Mouse (Mus musculus) forebrain, embryonic 13.5 days (tissue): ENCODE data around the gene Ddc. TPM values are rescaled to one million over a fixed set of nuclear protein-coding genes. Genes with fewer than 3 reads are reported as not detected.

Experiments
- ATAC-seq: fragments of 200-750 bp; cut with Nextera tagmentation; 2 replicates; pipeline ENCODE4 v1.8.0; 2017
- H3K27ac ChIP-seq: fragments of 300-500 bp; sonication (generic); 2 replicates; pipeline ENCODE4 v1.5.1; 2015; ENCODE audit warnings: inconsistent platforms, mild to moderate bottlenecking, moderate library complexity
- H3K27me3 ChIP-seq: fragments of 300-500 bp; sonication (generic); 2 replicates; pipeline ENCODE4 v1.6.1; 2015; ENCODE audit warnings: mild to moderate bottlenecking, inconsistent platforms
- H3K36me3 ChIP-seq: fragments of 300-500 bp; sonication (generic); 2 replicates; pipeline ENCODE4 v1.6.1; 2015; ENCODE audit warnings: mild to moderate bottlenecking, inconsistent platforms; ENCODE audit not compliant: poor library complexity, severe bottlenecking
- H3K4me1 ChIP-seq: fragments of 300-500 bp; sonication (generic); 2 replicates; pipeline ENCODE4 v1.6.1; 2015; ENCODE audit warnings: inconsistent platforms
- H3K4me2 ChIP-seq: fragments of 300-500 bp; sonication (generic); 2 replicates; pipeline ENCODE4 v1.6.1; 2015; ENCODE audit warnings: inconsistent platforms, mild to moderate bottlenecking, moderate library complexity
- H3K4me3 ChIP-seq: fragments of 300-500 bp; sonication (generic); 2 replicates; pipeline ENCODE4 v1.5.1; 2015; ENCODE audit warnings: mild to moderate bottlenecking, inconsistent platforms
- H3K9ac ChIP-seq: fragments of 300-500 bp; sonication (generic); 2 replicates; pipeline ENCODE4 v1.6.1; 2015; ENCODE audit warnings: mild to moderate bottlenecking, inconsistent platforms
- H3K9me3 ChIP-seq: fragments of 300-500 bp; sonication (generic); replicated peaks from 2 replicates; pipeline ENCODE4 v1.6.1; 2016; ENCODE audit warnings: inconsistent platforms
- whole genome bisulfite sequencing: fragments of 180-500 bp; shearing (Covaris S2); methylation state at CpG from one replicate; pipeline ENCODE4 v1.1.7; 2015; 5-methylcytosine and 5-hydroxymethylcytosine counted together
- polyA plus RNA-seq: library from polyadenylated mRNA; unstranded; fragments of >200 nt; fragmentation: Nextera tagmentation; extraction: Ambion mirVana; gene quantifications from 2 replicates; pipeline ENCODE4 v1.2.1, GENCODE M21; 2015

The Ddc gene
- polyA plus RNA-seq, 1 experiment from 2014 or later = 6.2 TPM

GRCm38 (mm10) chr11:11851957-11852505, 45.9 kb downstream of the Ddc start:
- no peak overlapping the region for H3K4me2 ChIP-seq
- no peak overlapping the region for H3K27ac ChIP-seq
- no peaks in the 10 kb centered on the region for H3K27me3 ChIP-seq
- no peaks in the 10 kb centered on the region for H3K36me3 ChIP-seq
- 0 out of 2 replicates have a peak, but pooled peaks cover 4% of the 10 kb centered on the region for H3K9me3 ChIP-seq
- 79% methylated on average over 6 of the region's 6 CpGs for WGBS
- no peak overlapping the region for H3K9ac ChIP-seq
- H3K4me3 ChIP-seq = no peak overlapping the region
- ATAC-seq = no peak
- peaks cover 22% of the 10 kb centered on the region for H3K4me1 ChIP-seq

GRCm38 (mm10) chr11:11850476-11851267, 47.3 kb downstream of the Ddc start:
- Histone ChIP-seq H3K4me1 (peaks cover 14% of the 10 kb centered on the region), H3K27ac (no peak overlapping the region), H3K9me3 (no peaks in the 10 kb centered on the region), H3K27me3 (no peaks in the 10 kb centered on the region), H3K4me2 (no peak overlapping the region), H3K36me3 (no peaks in the 10 kb centered on the region), H3K9ac (no peak overlapping the region), H3K4me3 (no peak overlapping the region)
- 61% methylated on average over 6 of the region's 6 CpGs for WGBS
- ATAC-seq = no peak

GRCm38 (mm10) chr11:11849513-11850311, 48.2 kb downstream of the Ddc start:
- no peak overlapping the region for H3K9ac ChIP-seq
- no peaks in the 10 kb centered on the region for H3K27me3 ChIP-seq
- ATAC-seq = no peak
- H3K27ac ChIP-seq = no peak overlapping the region
- no peak overlapping the region for H3K4me3 ChIP-seq
- WGBS = 67% methylated on average over 13 of the region's 13 CpGs
- no peaks in the 10 kb centered on the region for H3K9me3 ChIP-seq
- H3K4me2 ChIP-seq = no peak overlapping the region
- H3K4me1 ChIP-seq = peaks cover 5% of the 10 kb centered on the region; the same call in 1 of the 2 replicates
- no peaks in the 10 kb centered on the region for H3K36me3 ChIP-seq

GRCm38 (mm10) chr11:11848467-11848866, 49.5 kb downstream of the Ddc start:
- Histone ChIP-seq H3K4me3 (no peak overlapping the region), H3K9me3 (no peaks in the 10 kb centered on the region), H3K4me2 (no peak overlapping the region), H3K36me3 (no peaks in the 10 kb centered on the region), H3K4me1 (peaks cover 10% of the 10 kb centered on the region; the same call in 1 of the 2 replicates), H3K27ac (no peak overlapping the region), H3K27me3 (no peaks in the 10 kb centered on the region), H3K9ac (no peak overlapping the region)
- ATAC-seq = no peak
- 90% methylated on average over 4 of the region's 4 CpGs for WGBS

- WGBS = 64% methylated on average over 8 of the region's 8 CpGs
- H3K4me3 ChIP-seq = no peak overlapping the region
- H3K27me3 ChIP-seq = no peaks in the 10 kb centered on the region
- no peak for ATAC-seq
- H3K9ac ChIP-seq = no peak overlapping the region
- peaks cover 4% of the 10 kb centered on the region; the same call in 1 of the 2 replicates for H3K4me1 ChIP-seq
- H3K9me3 ChIP-seq = no peaks in the 10 kb centered on the region
- H3K36me3 ChIP-seq = no peaks in the 10 kb centered on the region
- H3K27ac ChIP-seq = no peak overlapping the region
- no peak overlapping the region for H3K4me2 ChIP-seq
Observed at GRCm38 (mm10) chr11:11845044-11845443, 52.9 kb downstream of the Ddc start.

GRCm38 (mm10) chr11:11844367-11844971, 53.5 kb downstream of the Ddc start:
- H3K4me2 ChIP-seq = no peak overlapping the region
- no peaks in the 10 kb centered on the region for H3K9me3 ChIP-seq
- no peak overlapping the region for H3K27ac ChIP-seq
- 39% methylated on average over 13 of the region's 13 CpGs for WGBS
- H3K4me3 ChIP-seq = no peak overlapping the region
- no peaks in the 10 kb centered on the region for H3K36me3 ChIP-seq
- peak; percentile 70; the same call in 1 of the 2 replicates for ATAC-seq
- no peaks in the 10 kb centered on the region for H3K27me3 ChIP-seq
- H3K4me1 ChIP-seq = peaks cover 4% of the 10 kb centered on the region; the same call in 1 of the 2 replicates
- no peak overlapping the region; the same call in 1 of the 2 replicates for H3K9ac ChIP-seq

GRCm38 (mm10) chr11:11841590-11841989, 56.4 kb downstream of the Ddc start:
- no peak for ATAC-seq
- WGBS = 89% methylated on average over 4 of the region's 4 CpGs
- Histone ChIP-seq H3K4me3 (no peak overlapping the region), H3K9me3 (no peaks in the 10 kb centered on the region), H3K27me3 (peaks cover 4% of the 10 kb centered on the region), H3K9ac (no peak overlapping the region), H3K4me1 (peaks cover 4% of the 10 kb centered on the region; the same call in 1 of the 2 replicates), H3K4me2 (no peak overlapping the region), H3K27ac (no peak overlapping the region), H3K36me3 (no peaks in the 10 kb centered on the region)

GRCm38 (mm10) chr11:11840746-11841145, 57.2 kb downstream of the Ddc start:
- WGBS = 65% methylated on average over 2 of the region's 2 CpGs

GRCm38 (mm10) chr11:11839874-11840273, 58.1 kb downstream of the Ddc start:
- WGBS = 93% methylated on average over 7 of the region's 7 CpGs
- ATAC-seq = no peak
- Histone ChIP-seq H3K4me3 (no peak overlapping the region), H3K4me1 (peaks cover 4% of the 10 kb centered on the region; the same call in 1 of the 2 replicates), H3K9me3 (no peaks in the 10 kb centered on the region), H3K36me3 (no peaks in the 10 kb centered on the region), H3K27ac (no peak overlapping the region), H3K27me3 (peaks cover 6% of the 10 kb centered on the region), H3K9ac (no peak overlapping the region), H3K4me2 (no peak overlapping the region)

More at GRCm38 (mm10) chr11:11840746-11841145, 57.2 kb downstream of the Ddc start:
- no peak for ATAC-seq
- peaks cover 4% of the 10 kb centered on the region; the same call in 1 of the 2 replicates for H3K4me1 ChIP-seq
- peaks cover 4% of the 10 kb centered on the region for H3K27me3 ChIP-seq
- no peak overlapping the region for H3K4me2 ChIP-seq
- no peak overlapping the region for H3K9ac ChIP-seq
- H3K27ac ChIP-seq = no peak overlapping the region
- no peaks in the 10 kb centered on the region for H3K9me3 ChIP-seq
- no peaks in the 10 kb centered on the region for H3K36me3 ChIP-seq
- no peak overlapping the region for H3K4me3 ChIP-seq

- ATAC-seq = no peak
- 93% methylated on average over 5 of the region's 5 CpGs for WGBS
Observed at GRCm38 (mm10) chr11:11837384-11837783, 60.6 kb downstream of the Ddc start.

GRCm38 (mm10) chr11:11836713-11837370, 61.1 kb downstream of the Ddc start:
- no peak for ATAC-seq
- WGBS = 54% methylated on average over 18 of the region's 18 CpGs
- Histone ChIP-seq H3K36me3 (no peaks in the 10 kb centered on the region), H3K9me3 (no peaks in the 10 kb centered on the region), H3K4me3 (no peak overlapping the region), H3K27ac (no peak overlapping the region), H3K4me2 (no peak overlapping the region), H3K9ac (no peak overlapping the region), H3K4me1 (peaks cover 7% of the 10 kb centered on the region), H3K27me3 (peaks cover 6% of the 10 kb centered on the region)

More at GRCm38 (mm10) chr11:11837384-11837783, 60.6 kb downstream of the Ddc start:
- H3K36me3 ChIP-seq = no peaks in the 10 kb centered on the region
- no peak overlapping the region for H3K4me3 ChIP-seq
- H3K9ac ChIP-seq = no peak overlapping the region
- H3K27ac ChIP-seq = no peak overlapping the region
- peaks cover 6% of the 10 kb centered on the region for H3K27me3 ChIP-seq
- peaks cover 2% of the 10 kb centered on the region; the same call in 1 of the 2 replicates for H3K4me1 ChIP-seq
- no peak overlapping the region for H3K4me2 ChIP-seq
- no peaks in the 10 kb centered on the region for H3K9me3 ChIP-seq
